Mouse (Mus musculus) 3134 (cell line): ENCODE data around the gene Rasl10b.

ENCODE experiments used
- DNase-seq: peaks from one replicate; pipeline ENCODE4 v3.0.0-alpha.2; 2011; ENCODE audit warnings: low spot score; ENCODE audit not compliant: insufficient read length; ENCODE audit errors: extremely low read depth

The Rasl10b gene

DNA sequence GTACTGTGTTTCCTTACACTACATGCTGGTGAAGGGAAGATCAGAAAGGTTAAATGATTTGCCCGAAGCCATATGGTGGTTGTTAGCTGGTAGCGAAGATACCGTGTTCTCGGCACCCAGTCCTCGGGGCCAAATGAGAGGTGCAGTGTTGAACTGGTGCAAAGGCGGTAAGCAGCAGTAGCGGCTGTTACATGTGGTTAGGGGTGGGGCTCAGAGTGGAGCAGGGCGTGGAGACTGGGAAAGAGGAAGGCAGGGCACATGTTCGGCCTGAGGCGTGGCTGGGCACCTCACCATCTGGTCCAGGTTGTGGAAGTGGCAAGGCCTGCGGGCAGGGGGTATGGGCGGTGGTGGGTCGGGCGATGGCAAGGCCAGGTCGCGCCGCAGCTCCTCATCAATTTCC is 18.0 kb downstream of the Rasl10b start:
- DNase-seq, result no peak

DNA sequence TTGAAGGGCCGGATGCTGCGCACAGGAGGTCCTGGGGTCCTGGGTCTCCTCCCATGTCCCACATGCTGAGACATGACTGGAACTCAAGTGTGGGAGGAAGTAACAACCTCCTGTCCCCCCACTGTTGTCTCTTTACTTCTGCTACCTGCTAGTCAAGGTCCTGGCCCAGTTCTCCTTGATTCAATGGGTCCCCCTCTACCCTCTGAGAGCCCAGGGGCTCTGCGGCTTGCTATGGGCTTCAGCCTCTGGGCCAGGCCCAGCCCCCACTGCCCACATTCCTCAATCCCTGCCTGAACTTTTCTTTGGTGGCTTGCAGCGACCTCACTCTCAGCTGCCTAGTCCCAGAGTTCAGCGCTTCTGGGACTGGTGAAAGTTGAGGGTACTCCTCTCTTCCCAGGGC is 20.4 kb downstream of the Rasl10b start, which contains the start of gene Gas2l2:
Gas2l2 (minus strand) TSS at position 101 of the 400 bp plus-strand sequence.
- DNase-seq, result no peak

DNA sequence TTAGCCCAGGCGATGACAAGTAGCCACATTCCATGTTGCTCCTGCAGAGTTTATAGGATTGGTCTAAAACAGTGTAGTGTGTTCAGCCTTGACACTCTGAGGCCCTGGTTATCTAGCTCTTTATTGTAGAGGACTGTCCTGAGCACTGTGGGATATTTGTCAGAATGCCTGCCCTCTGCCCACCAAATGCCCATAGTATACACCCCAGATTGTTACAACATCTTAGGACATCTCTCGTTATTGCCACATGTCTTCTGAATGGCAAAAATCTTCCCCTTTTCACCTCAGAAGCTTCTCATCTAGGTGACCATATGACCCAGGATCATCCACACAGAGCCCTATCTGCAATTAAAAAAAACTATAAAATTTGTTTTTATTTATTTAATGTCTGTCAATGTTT is 23.6 kb downstream of the Rasl10b start:
- DNase-seq, result no peak

DNA sequence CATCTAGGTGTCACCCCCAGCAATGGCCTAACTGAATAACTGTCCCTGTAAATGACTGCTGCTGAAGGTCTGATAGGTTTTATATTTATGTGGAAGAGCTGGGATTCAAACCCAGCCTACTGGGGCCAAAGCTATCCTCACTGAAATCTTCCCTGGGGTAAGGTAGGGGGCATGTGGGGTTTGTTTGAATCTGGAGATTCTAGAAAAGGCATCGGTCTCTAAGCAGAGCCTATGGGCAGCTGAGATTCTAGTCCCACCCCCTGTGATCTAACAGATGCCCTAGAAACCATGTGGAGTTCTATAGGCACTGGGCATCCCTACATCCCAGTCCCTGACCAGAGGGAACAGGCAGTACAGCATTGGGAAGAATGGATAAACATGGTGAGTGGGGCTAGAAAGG is 28.4 kb downstream of the Rasl10b start, which contains the start of gene 1700020L24Rik:
1700020L24Rik (plus strand) TSS at position 301 of the 400 bp plus-strand sequence.
- no peak for DNase-seq

DNA sequence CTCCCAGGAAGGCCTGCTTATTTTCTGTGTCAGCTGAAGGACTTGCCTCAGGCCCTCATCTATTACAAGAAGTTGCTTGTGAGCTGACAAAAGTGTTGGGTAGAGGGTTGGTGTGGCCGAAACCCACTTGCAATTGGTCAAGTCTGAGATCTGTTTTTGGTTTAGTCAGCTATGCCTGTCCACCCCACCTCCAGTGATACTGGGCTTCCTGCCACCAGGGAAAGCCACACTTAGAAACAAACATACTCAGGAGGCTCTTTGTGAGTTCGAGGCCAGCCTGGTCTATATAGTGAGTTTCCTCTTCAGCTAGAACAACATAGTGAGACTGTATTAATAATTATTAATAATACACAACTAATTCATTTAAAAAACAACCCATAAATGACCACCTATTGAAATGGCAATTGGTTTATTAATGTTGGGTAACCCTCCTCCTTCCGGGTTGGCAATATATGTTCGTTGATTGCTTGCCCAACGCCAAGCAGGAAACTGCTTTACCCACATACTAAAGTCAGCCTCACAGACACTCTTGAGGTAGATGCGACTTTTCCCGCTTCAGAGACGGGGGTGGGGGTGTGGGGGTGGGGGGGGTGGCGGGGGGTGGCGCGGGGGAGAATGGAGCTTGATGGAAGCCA is 30.6 kb downstream of the Rasl10b start:
- no peak for DNase-seq

DNA sequence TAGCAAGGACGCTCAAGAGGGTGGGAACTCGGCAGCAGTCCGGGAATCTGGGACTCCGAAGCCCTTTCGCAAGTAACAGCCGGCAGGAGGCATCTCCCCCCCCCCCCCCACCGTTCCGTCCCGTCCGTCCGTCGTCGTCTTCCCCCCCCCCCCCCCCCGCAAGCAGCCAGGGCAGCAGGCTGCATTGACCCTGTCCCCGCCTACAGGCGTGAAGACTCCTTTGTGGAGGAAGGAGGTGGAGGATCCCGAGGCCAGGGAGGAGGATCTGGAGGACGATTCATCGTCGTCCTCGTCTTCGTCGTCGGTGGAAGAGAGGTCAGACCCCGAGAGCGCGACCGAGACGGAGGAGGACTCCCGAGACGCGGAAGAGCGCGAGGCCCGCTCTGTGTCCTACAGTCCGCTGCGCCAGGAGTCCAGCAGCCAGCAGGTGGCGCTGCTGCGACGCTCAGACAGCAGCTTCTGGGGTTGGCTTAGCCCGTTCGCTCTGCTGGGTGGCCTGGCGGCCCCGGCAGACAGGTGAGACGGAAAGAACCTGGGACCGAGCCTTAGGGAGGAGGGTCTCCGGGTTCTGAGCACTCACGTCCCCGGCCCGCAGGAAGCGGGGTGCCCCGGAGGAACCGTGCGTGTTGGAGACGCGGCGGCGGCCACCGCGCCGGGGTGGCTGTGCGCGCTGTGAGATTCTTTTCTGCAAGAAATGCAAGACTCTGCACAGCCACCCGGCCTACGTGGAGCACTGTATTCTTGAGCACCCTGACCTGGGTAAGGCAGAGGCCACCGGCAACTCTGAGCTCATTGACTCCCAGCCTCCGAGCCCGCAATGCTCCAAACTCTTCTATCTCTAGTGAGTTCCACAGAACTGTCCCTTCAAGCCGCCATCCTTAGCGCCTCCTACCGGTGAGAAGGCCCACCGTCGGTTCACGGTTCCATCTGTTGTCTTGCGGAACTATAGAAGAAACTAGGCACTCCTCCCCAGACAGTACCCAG is 31.4 kb downstream of the Rasl10b start:
- peak; percentile 85 for DNase-seq

DNA sequence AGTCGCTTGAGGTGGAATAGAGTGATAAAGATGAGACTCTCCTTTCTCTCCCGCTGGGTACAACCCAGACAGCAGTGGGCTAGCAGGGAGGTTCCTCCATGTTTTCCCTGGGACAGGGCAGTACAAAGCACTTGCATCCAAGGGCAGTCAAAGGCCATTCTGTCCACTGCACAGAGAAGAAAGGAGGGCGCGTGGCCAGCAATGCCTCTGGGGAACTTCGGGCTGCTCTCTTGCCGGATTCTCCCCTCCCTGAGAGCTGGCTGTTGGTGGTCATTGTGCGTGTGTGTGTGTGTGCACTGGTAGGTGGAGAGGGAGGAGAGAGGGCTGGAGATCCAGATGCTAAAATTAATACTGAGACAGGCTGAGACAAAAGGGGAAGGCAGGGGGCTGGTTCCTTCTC is 32.3 kb downstream of the Rasl10b start:
- no peak for DNase-seq

DNA sequence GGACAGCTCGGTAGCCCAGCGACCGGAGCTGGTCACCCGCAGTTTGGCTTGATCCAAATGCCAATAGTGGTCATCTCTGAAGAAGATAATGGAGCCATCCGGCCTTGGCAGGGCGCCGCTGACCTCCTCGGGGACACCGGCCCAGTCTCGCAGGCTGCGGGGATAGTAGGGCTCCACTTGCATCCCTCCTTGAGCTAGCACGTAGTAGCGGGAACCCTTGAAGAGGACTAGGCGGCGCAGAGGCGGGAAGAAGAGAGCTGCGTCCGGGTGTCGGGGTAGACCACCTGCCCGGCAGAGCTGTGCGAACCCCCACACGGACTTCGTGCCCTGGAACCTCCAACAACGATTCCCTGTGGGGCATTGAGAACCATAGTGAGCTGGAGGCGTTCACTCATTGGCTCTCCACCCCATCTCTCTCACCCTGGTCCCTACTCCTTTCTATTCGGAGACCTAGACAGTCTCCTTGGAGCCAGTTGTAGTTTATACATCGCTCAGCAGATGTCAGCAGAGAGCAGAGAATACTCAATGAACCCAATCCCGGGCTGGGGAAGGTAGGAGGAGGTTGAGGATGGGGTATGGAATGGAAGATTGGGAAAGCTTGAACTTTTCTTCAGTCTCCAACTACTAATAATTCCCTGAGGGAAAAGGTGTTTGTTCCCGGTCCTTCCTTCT is 33.8 kb downstream of the Rasl10b start:
- DNase-seq, result no peak

DNA sequence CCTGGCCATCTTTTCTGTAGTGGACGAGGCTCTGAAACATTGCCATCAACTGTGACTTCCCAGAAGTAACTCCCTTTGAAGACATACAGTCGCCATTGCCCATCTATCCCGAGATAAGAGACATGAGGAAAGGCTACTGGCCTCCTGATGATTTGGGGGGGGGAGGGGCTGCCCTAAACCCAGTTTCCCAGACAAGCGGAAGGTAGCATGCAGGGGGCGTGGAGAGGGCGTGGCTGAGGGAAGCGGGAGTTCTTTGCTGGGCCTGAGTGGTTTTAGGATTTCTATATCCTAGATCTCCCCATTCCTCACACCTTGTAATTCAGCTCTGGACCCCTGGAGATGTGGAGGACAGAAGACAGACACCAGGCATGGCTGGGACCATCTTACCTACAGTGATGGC is 34.9 kb downstream of the Rasl10b start:
- no peak for DNase-seq

DNA sequence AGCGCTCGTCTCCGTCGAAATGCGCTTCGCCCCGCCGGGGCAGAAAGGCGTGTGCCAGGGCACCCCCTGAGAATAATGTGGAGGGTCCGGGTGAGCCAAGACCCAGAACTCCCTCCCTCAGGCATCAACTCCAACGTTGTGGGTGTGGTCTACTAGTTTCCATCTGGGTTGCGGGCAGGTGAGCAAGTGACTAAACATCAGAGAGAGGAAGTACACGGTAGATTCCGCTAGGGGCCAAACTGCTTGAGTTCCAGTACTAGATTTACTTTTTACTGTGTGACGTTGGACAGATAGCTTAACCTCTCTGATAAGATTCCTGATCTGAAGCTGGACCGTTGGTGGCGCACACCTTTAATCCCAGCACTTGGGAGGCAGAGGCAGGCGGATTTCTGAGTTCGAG is 36.1 kb downstream of the Rasl10b start:
- no peak for DNase-seq

DNA sequence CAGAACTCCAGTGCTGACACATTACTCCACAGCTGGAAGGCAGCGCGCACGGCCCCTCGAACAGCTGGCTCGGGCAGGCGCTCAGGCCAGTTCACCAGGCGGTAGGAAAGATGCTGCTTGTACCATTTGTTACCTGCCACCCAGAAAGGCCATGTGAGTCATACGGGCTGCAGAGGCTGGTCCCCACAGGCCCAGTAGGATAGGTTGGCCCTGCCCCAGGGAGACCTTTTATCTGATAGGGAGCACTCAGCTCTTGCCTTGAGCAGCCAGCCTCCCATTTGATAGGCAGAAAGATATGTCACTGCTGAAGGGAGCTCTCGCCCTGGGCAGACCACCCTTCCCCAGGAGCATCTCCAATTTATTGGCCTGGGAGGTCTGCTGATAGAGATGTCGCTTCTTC is 38.7 kb downstream of the Rasl10b start:
- DNase-seq, result no peak

DNA sequence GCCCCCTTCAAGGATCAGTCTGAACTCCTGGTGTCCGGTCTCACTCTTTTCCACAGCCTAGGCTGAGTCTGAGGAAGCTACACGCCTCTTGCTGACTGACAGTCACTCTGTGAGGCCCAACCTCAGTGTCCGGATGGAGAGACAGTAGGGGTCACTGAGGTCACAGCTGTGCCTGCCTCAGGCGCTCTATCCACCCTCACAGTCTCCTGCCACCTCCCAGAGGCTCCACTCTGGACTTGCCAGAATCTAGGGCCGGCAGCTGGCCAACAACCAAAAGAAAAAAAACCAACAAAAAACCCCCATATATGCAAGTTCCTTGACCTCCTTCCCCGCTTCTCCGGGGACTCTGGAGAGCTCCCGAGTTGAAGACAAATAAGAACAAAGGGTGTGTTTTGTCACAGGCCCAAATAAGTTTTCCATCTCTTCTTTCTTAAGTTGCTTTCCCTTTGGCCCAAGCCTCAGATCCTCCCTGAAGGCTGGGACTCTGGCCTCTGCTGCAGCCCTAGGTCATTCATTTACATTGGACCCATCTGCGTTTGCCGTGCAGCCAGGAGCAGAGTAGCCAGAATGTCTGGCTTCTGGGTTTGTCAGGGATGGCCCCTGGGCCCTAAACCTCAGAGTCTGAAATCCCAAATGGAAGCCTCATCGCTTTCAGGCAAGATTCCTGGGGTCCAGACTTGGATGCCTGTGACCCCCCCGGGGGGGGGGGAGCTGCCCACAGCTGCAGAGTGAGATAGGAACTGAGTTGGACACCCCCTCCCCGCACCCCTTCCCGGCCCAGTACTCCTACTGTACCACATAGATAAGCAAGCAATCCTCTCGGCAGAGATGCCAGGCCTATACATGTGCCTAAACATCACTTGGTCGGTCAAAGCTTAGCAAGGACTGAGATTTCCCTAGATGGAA is 39.3 kb downstream of the Rasl10b start:
- no peak for DNase-seq

DNA sequence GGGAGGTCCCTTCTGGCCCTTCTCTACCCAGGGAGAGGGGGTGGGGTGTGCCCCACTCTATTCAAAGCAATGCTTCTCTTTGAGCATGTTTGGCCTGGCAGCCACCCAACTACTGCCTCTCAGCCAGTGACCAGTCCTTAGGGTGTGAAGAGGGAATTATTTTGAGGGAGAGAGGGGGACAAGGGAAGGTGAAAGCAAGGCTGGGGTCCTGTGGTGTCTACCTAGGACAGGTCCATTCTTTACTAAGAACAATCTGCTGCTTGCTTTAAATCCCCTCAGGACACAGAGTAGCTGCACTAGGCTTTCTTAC is 39.9 kb downstream of the Rasl10b start:
- no peak for DNase-seq

DNA sequence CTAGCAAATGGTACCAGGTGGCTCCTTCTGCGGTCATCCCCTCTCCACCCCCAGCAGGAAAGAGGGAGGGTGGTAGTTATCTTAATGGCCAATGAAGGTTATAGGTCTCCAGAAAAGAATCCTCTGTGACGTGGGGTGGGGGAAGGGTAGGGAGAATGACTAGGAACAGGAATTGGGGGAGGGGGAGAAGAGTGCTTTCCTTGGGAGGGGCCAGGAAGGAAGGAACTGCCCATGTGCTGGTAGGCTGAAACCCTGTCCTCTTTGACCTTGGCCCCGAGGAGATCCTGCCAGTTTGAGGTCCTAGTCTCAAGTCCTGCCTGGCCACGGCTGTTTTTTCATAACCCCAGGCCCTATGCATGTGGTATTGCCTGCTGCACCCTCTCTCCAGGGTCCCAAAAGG is 40.4 kb downstream of the Rasl10b start:
- no peak for DNase-seq

DNA sequence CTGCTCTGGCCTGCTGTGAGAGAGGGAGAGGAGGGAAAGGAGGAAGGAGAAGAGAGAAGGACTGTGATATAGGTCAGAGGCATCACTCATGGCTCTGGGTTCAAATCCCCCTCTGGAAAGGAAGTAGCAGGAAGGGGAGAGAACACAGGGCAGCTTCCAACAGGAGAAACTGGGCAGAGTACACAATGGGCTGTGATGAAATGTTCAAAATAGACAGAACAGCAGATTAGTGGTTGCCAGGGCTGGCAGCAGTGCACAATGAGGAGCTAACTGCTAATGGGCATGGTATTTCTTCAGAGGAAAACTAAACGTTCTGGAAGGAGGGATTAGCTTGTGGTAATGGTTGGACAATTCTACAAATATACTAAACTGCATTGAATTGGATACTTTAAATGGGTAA is 41.6 kb downstream of the Rasl10b start:
- DNase-seq, result no peak

DNA sequence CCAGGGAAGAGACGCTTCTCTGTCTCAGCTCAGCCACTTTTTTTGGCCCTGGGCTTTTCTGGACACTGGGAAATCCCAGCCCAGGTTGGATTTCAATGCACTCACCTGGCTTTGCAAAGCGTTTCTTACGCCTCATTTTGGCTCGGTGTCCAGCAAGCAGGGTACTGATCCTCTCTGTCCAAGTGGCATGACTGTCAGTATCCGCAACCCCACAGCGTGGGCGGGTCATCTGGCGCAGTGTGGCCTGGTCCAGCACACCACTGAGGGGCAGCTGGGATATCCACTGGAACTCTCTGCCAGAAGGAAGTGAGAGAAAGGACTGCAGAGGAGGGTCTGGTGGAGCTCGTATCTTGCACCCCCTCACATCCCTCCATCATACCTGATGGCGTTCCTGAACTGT is 42.3 kb downstream of the Rasl10b start:
- no peak for DNase-seq

DNA sequence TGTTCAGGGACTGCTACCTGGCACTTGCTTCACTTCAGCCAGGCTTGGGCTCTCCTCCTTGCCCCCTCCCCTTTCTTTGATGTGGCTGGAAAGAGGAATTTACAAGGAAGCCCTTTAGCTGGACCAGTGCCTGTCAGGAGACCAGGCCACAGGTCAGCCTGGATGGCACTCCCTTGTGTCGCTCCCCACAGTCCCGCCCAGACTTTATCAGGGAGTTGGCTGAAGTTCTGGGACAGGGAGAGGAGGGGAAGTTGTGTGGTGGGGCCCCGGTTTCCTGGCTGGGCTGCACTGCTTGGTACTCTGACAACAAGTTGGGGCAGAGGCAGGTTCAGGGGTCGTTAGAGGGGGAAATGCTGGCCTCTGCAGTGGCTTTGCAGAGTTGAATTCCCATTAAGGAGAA is 45.6 kb downstream of the Rasl10b start:
- DNase-seq, result peak; percentile 44

DNA sequence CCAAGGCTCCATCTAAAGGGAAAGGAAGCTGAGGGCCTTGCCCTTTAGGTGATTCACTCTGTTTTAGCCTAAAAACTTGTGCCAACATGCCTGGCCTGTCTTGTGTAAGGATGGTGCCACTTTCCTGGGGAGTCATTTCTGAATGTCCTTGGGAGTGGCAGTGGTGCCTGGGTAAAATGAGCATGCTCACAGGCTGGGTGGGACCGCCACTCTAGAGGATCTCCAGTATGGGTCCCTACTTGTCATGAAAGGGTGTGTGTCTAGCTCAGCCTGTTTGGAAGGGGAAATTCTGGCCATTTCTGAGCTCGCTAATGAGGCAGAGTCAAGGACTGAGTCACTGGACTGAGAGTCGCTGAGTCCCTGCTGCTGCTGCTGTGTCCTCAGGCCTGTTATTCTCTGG is 46.7 kb downstream of the Rasl10b start:
- DNase-seq, result peak; percentile 57

DNA sequence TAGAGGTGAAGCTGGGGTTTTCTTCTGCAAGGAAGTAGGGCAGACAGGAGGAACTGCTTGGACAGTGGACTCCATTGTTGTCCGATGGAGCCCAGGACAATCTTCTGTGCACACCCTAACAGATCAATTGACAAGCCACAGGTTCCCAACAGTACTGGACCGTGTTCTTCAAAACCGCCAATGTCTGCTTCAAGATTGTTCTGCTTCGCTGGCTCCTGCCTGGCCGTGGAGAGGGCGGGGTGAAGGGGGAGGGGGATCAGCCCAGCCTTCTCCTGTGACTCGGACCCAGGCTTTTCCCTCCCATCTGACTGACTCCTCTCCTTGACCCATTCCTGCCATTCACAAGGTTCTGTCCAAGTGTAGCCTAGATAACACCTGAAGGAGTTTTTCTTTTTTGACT is 48.3 kb downstream of the Rasl10b start:
- no peak for DNase-seq

DNA sequence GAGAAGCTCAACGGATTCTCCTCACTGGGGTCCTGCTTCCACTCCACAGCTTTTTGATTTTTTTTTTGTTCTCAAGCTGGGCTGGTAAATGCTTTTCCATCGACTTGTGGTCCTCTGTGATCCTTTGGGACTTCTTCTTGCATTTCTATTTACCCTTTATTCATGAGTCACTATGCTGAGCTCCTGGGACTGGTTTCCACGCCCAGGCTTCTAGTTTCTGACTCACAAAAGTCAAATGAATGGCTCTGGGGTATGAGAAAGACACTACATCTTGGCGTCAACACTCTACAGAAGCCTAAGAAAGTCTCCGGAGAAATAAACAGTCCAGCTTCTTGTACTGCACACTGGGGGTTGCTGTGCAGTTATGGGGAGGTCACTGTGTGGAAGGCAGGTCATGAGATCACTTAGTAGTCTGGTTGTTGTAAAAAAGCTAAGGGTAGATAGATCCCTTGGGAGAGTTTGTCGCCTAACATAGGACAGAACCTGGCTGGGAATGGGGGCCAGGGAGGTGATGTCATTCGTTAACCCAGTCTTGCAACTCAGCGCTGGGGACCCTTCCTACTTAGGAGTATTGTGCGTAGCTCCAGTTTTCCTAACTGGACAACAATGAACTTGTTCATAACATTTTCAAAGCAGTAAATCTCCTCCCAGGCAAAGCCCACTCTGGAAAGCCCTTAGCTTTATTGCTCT is 49.1 kb downstream of the Rasl10b start:
- DNase-seq, result peak; percentile 78
